Mouse (Mus musculus) left cerebral cortex, adult 2 months (tissue): Measurements from ENCODE around the gene Olfr340. TPM values are rescaled to one million over a fixed set of nuclear protein-coding genes. Genes with fewer than 3 reads are reported as not detected.
"Not testable (repeated sequence)": the region's sequence is repeated elsewhere in the genome, so short reads cannot be mapped to it uniquely, and the experiment has no call there.

Experiments
- DNase-seq, 2 experiments: peaks; one replicate each; pipeline ENCODE4 v3.0.0; 2021 to 2022; ENCODE audit warnings: low spot score in 2 of 2, mixed read lengths in 1 of 2; ENCODE audit errors: extremely low spot score in 1 of 2
- H3K27ac ChIP-seq: fragments of 200-600 bp; 2 replicates; pipeline ENCODE4 v1.8.1; 2022
- H3K4me3 ChIP-seq: fragments of 200-600 bp; 2 replicates; pipeline ENCODE4 v1.8.1; 2022
- CTCF ChIP-seq: fragments of 200-600 bp; IDR thresholded peaks from 2 replicates; pipeline ENCODE4 v1.8.1; 2022; ENCODE audit warnings: antibody characterized with exemption, mild to moderate bottlenecking, moderate library complexity
- intact Hi-C: fragments of 180-260 bp; cut with DNase I; formaldehyde crosslinking; loops from one replicate; pipeline ENCODE4 v1.15.1; 2025
- long read RNA-seq, 2 experiments: library from polyadenylated mRNA; stranded (forward); transcript quantifications; one replicate each; pipeline ENCODE4 v2.0.0; 2021; ENCODE audit warnings: borderline mapping rate in 2 of 2
- total RNA-seq, 2 experiments: library from RNA; stranded (reverse); gene quantifications; 2 replicates each; pipeline ENCODE4 v1.2.3; 2021

Gene Olfr340
- total RNA-seq: not detected
- long read RNA-seq, experiment 1: 0 reads
- long read RNA-seq, experiment 2: 0 reads

- no peak for DNase-seq
- no peak for TF ChIP-seq CTCF
- intact Hi-C loops: no loop called here
- H3K27ac ChIP-seq: no peak within 1 kb of the TSS
- no peak within 1 kb of the TSS for H3K4me3 ChIP-seq
Measured at GRCm38 (mm10) chr2:36452287-36452686, at the start of gene Olfr340. Gene Olfr340 (plus strand): TSS chr2:36452587.

DNA sequence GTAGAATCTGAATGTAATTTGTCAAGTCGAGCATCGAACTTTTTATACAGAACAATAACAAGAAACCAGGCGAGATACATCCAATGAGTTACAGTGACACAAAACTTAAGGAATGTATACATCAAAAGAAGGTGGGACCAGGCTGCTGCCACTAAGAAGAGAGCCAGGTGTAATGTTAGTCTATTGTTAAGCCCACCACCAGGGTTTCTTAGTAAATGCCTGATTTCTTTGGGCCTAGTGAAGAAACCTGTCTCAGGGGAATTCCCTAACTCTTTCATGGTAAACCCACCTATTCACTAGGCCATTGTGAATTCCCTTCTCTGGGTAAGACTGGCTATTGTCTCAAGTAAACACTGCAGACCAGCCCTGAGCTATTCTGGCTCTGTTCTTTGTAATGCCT, 37.2 kb upstream of the Olfr340 start:
- H3K27ac ChIP-seq, DNase-seq, H3K4me3 ChIP-seq, intact Hi-C loops: not testable (repeated sequence)

DNA sequence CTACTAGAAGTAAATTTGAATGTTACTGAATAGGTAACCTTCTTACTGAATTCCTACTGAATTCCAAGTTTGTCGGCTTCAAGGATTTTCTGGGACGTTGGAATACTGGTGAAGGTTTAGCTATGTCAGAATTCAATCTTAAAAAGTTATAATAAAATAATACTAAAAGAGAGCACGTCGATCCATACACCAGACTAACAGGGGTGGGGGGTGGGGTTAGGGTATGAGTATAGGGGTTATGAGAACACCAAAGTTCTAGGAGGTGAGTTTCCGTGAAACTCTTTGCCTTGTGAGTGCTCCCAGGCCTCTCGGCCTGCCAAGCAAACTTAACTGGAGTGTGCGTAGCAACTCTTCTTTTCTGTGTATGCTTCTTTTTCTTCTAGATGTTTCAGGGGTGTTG, 36.8 kb upstream of the Olfr340 start:
- H3K4me3 ChIP-seq, H3K27ac ChIP-seq, intact Hi-C loops, DNase-seq: not testable (repeated sequence)

GRCm38 (mm10) chr2:36418647-36419046, 33.7 kb upstream of the Olfr340 start, which contains the start of gene Olfr339:
Gene Olfr339 (plus strand): TSS chr2:36418947.
- H3K27ac ChIP-seq: no peak within 1 kb of the TSS
- intact Hi-C loops: no loop called here
- no peak for DNase-seq
- no peak for TF ChIP-seq CTCF
- no peak within 1 kb of the TSS for H3K4me3 ChIP-seq

DNA sequence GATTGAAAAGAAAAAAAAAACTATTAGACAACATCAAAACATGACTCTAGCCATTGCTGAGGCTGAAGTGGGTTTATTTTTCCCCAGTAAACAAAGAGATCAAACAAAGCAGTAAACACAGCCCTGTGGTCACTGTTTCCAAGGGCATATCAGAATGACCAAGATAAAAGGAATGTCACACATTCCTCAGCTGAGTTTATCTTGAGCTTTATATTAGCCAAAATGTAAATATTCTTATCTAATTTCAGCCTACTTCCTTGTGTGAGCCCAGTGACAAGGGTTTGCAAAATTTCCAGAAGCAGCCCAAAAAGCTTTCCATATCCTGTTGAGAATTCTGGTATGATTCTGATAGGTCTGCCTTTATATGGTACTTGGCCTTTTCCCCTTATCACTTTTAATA, 21.2 kb downstream of the Olfr340 start:
- intact Hi-C loops: no loop called here
- no peak for DNase-seq
- Histone ChIP-seq H3K4me3 (no peak overlapping the region), H3K27ac (no peak overlapping the region)
- no peak for TF ChIP-seq CTCF

- Histone ChIP-seq H3K4me3 (no peak within 1 kb of the TSS), H3K27ac (no peak within 1 kb of the TSS)
- TF ChIP-seq CTCF: no peak
- intact Hi-C loops: no loop called here
- DNase-seq: no peak
Measured at GRCm38 (mm10) chr2:36482368-36482767, 30.0 kb downstream of the Olfr340 start, which contains the start of gene Olfr341. Gene Olfr341 (minus strand): TSS chr2:36482468.

Other genes with a start within 250 kb of the Olfr340 start
- 10 to 100 TPM; 16.9 to 21.3 TPM for gene Ptgs1, start 222.2 kb upstream of the Olfr340 start, total RNA-seq
- under 1 TPM in 1 of 2 experiments, not detected in 1; 0.05 TPM for gene Olfr338, start 79.1 kb upstream of the Olfr340 start, total RNA-seq
- not detected for gene Olfr339, start 33.6 kb upstream of the Olfr340 start, total RNA-seq
- gene Olfr341, start 29.9 kb downstream of the Olfr340 start, total RNA-seq: not detected
- gene Olfr342, start 72.4 kb downstream of the Olfr340 start, total RNA-seq: not detected
- gene Olfr344, start 114.1 kb downstream of the Olfr340 start, total RNA-seq: under 1 TPM; 0.05 to 0.09 TPM
- gene Olfr345, start 187.5 kb downstream of the Olfr340 start, total RNA-seq: not detected
- not detected for gene Olfr346, start 233.2 kb downstream of the Olfr340 start, total RNA-seq